Mouse (Mus musculus): ENCODE results near the gene Poln.

The Poln gene

GRCm38 (mm10) chr5:34186391-34186790 lies 17.1 kb upstream of the Poln start:
- DNase-seq: peak in 1 of 2 experiments; percentile 31

DNA sequence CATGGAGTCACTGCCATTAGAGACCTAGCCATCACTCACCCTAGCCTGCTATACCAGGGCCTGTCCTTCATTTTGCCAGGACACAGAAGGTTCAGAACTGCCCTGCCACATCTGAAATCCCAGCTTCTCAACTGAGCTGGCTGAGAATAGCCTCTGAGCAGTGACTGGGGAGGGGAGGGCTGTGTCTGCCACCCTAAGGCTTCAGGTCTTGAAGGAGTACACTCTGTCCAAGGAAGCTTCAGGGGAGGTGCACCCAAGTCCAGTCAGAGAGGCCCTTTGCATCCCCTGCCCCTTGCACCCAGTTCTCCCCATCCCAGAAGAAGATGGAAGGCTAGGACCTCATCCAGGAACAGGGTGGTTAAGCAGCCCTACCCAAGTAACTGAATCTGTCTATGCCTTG lies 16.5 kb upstream of the Poln start:
- DNase-seq: no peak

- peak in 1 of 2 experiments; percentile 1 for DNase-seq
Observed at GRCm38 (mm10) chr5:34185051-34185580, 15.9 kb upstream of the Poln start.

GRCm38 (mm10) chr5:34183976-34184375 lies 14.7 kb upstream of the Poln start:
- DNase-seq: no peak

DNA sequence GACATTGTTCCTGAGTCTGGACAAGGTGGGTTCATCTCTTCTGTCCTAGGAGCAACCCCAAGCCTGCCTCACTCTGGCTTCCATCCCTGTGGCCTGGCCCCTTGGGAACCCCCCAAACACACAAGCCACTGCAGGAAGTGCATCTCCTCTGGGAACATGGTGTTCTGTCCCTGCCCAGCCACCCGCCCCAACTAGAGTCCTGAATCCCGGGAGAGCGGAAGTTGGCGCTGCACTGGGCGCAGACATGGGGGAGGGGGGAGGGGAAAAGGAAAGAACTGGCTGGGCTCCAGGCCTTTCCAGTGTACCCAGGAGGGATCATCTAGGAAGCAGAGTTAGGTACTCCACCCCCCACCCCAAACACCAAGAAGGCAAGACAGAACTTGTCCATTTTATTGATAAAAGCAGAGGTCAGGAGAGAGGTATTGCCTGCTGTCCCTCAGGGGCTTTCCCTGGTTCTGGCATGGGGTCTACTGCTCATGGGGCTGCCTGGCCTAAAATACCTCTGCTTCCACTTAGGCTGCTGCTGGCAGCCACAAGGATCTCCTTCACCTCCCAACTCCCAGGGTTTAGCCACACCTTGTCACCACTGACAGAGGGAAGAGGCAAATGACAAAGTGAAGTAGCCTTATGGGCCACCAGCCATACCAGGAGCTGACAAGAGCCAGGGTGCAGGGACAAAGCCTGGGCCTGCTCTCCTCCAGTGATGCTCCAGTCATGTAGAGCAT lies 14.1 kb upstream of the Poln start:
- DNase-seq: peak in 1 of 2 experiments; percentile 4

DNA sequence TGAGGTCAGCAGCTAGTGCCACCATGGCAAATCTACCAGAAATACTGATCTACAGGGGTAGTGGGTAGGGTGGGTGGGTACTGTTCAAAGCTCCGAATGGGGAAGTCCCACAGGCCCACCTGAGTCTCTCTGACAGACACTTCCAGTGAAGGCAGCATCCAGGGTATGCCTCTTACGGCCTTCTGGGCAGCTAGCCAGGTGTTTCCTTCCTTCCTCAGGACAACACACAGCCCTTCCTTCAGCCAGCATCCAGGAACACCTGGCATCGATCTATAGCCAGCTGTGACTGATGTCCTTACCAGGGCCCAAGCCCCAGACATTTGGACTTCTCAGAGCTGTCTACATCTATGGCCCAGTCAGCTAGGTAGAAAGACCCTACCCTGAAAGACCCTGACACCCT lies 13.2 kb upstream of the Poln start:
- no peak for DNase-seq

DNA sequence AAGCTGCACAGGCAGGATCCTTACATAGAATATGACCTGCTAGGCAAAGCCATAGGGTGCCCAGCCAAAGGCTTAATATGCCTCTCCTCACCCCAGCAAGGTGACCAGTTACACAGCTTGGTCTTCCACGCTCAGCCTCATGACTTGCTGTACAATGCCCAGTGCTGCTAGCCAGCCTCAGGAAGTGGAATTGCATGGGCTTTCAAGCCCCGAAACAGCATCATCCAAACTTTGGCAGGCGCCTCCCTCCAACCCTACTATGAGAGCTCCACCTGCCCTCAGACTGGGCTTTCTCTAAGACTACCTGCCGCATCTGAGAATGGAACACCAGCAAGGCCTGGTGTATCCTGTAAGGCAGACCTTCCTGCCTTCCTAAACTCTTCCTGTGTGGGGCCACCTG lies 8.6 kb upstream of the Poln start:
- DNase-seq: no peak

GRCm38 (mm10) chr5:34177091-34177490 lies 7.8 kb upstream of the Poln start:
- DNase-seq: no peak

- DNase-seq: peak in 1 of 2 experiments; percentile 1
Observed at GRCm38 (mm10) chr5:34176691-34177090, 7.4 kb upstream of the Poln start.

GRCm38 (mm10) chr5:34175403-34175694 lies 6.1 kb upstream of the Poln start:
- DNase-seq: peak in 1 of 2 experiments; percentile 1

DNA sequence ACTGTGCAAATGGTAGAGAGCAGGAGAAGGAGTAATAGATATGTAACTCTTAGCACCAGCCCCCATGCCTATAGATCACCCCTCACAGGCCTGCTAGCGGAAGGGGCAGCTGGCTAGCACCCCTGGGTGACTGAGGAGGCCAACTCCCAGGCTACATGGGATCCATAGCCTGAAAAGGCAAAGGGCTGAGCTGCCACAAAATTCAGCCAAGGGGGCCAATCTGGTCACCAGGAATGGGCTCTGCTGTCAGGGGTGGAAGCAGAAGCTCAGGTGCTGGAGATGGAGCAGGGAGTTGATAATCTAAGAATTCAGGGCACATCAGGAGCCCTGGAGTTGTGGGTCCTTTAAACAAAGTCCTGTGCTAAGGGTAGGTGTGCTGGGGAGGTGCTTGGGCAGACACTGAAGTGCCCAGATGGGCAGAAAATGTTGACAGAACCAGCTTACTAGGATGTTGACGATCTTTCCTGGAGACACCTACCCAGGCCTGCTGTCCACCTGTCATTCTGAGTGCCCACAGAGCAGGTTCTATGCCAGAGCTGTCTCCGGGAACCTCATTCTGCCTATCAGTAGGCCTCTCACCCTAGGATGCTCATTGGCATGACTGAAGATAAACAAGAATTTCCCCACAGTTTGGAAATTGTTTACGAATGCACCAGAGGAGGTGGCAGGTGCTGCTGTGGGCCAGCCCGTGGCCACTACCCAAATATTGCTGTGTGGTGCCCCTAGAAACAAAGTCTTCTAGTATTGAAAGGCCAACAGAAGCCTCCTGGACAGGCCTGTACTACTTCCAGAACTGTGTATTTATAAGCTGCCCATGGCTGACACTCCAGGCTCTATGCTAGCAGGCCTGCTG lies 5.5 kb upstream of the Poln start:
- no peak for DNase-seq

DNA sequence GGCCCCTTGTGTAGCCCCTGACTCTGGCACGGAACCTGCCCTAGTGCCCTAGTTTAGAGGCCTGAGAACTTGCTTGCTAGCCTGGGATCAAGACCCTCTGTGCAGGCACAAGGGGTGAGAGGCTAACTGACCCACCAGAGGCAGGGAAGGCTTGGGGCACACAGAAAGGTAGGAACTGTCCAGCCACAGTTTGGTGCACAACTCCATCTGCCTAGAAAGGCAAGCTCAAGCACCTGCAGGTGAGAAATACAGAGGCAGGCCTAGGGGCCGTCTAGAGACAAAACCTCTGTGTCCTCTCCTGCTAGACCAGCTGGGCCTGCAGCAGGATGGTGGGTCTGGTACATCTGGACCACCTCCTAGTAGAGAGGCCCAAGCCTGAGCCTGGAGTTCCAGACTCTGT lies 4.8 kb upstream of the Poln start:
- DNase-seq: no peak

DNA sequence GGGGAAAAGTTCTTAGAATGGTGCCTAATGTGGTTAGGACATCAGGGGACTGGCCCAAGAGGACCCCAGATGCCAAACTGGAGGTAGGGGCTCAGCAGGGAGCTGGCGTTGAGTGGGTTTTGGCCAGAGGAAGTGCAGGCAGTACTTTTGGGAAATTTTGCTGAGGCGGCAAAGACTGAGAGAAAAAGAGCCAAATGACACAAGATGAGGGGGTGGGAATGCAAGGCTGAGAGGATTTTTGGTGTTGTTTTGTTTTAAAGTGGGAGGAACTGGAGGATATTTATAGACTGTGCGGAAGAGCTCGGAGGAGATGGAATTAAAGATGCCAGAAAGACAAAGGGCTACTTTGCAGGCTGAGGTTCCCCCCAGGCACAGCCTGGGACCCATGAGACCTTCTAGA lies 1.5 kb upstream of the Poln start:
- no peak for DNase-seq

- no peak for DNase-seq
Observed at GRCm38 (mm10) chr5:34169954-34170353, 706 bp upstream of the Poln start.

- no peak for DNase-seq
Observed at GRCm38 (mm10) chr5:34167857-34168256, 1.4 kb downstream of the Poln start.

DNA sequence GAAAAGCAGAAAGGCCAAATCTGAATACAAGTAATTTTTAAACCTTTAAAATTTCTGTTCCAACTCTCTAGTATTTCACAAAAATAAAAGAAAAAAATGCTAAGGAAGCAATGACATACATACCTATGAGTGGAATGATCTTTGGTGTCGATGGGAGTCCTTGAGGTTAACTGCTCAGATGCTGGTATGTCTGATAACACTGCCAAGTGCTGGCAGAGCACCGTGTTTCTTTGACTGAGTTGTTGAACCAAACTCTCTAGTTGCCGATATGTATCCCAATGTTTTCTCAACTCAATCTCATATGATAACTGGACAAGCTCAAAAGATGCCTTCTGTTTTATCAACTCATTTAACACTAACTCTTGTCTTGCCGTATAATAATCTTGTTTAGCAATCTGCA lies 3.5 kb downstream of the Poln start:
- DNase-seq: no peak

GRCm38 (mm10) chr5:34148476-34148875 lies 20.8 kb downstream of the Poln start:
- no peak for DNase-seq

DNA sequence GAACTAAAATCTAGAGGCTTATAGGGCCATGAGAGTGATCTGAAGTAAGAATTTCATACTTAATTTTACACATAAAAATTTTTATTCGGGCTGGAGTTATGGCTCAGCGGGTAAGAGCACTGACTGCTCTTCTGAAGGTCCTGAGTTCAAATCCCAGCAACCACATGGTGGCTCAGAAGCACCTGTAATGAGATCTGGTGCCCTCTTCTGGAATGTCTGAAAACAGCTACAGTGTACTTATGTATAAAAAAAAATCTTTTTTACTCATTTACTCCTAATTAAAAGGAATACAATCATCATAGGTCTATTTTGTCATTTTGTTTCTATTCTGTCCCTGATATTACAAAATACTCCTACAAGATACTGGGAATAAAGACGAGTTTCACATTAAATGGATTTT lies 21.7 kb downstream of the Poln start:
- no peak for DNase-seq

DNA sequence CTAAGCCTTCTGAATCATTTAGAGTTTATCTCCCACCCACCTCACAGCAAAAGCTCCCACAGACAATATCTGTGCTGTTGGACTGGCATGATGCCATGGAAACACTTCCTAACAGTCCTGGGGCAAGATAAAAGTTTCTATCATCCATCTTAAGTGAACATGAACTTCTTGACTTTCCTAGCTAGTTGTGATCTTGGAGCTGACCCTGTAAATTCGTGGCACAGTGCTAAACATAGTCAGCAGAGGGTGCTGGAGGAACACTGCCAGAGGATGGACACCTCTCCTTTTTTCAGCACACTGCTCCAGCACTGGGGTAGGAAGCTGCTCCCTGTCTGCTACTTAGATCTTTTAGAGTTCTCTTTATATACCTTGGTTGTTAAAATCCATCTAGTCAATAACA lies 29.5 kb downstream of the Poln start:
- peak; percentile 60 for DNase-seq

DNA sequence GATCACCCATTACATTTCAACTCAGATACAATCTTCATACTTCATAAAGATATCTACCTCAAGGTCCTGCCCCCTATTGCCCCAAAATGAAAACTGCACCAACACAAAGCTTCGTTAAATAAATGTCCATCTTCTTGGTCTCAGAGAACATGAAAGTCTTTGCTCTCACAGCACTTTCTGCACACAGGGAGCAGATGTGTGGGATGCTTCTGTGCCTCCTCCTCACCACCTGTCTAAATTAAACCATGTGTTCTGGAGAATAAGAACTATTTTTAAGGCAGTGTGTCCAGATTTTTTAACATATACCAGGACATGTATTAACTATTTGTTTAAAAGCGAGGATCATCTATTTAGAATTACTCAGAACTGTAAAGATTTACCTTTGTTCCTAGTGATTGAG lies 36.5 kb downstream of the Poln start:
- DNase-seq: no peak

DNA sequence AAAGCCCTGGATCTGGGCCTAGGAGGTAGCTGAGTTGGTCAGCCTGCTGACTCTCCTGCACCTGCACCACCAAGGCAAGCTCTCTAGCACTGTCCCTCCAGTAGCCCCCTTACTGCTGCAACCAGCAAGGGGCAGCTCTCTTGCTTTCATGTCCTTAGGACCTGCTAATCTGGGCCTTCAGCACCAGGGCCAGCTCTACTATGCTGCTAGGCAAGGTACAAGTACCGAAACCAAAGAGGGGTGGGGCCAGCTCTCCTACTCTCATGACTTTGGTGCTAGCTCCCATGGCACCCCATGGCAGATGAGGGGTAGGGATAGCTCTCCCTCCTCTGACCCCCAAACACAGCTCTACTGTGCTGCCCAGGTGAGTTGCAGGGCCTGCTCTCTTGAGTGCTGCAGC lies 45.1 kb downstream of the Poln start:
- DNase-seq: no peak

DNA sequence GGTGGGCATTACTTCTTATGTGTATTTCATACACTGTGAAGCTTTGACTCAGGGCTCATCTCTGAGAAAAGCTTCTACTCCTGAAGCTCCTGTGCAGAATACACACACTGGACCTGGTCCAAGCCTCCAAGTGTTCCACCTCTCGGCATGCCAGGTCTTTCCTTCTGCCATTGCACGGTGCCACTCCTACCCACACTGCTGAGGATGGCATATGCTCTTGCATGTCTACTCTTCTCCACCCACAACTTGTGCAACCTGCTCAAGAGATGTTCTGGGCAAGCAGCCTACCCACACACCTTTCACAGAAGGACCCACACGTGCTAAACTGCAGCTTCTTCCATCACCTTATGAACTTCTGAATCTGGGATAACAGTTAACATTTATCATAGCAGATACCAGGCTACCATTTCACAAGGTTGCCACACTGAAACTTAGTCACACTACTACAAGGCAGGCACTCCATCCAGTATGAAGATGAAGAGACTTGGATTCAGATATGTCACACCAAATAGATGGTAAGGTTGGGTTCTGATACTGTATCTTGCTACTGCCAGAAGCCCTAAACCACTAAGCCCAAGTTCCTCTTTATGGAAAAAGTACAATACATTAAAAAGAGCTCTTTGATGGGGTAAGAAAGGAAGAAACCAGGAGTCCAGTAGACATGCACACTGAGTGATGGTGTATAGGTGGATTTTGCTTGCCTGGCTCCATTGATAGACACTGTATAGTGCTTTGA lies 50.0 kb downstream of the Poln start:
- no peak for DNase-seq

DNA sequence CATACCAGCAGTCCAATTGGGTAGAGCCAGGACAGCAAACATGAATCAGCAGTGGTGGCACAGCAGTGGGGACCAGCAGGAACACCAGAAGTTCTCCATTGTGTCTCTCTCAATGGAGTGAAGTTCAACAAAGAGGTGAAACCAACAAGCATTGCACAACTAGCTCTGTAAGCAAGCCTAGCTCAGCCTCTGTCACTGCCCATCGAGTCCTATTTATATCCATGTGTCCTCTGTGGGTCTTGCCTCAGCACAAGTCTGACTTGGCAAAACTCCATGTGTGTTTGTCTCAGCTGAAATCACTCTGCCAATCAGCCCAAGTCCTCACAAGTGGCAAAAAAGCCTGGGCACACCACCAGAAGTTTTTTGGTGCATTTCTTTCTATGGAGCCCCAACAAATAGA lies 63.6 kb downstream of the Poln start:
- DNase-seq: no peak

- peak; percentile 4 to 12 for DNase-seq
Observed at GRCm38 (mm10) chr5:34097333-34097732, 71.9 kb downstream of the Poln start.
